Mouse (Mus musculus) retina, postnatal 7 days (tissue): Measurements from ENCODE around the gene Svop.

Experiments used
- DNase-seq: peaks from one replicate; pipeline ENCODE4 v3.0.0-alpha.2; 2012; ENCODE audit warnings: low read depth, low spot score

Svop gene

DNA sequence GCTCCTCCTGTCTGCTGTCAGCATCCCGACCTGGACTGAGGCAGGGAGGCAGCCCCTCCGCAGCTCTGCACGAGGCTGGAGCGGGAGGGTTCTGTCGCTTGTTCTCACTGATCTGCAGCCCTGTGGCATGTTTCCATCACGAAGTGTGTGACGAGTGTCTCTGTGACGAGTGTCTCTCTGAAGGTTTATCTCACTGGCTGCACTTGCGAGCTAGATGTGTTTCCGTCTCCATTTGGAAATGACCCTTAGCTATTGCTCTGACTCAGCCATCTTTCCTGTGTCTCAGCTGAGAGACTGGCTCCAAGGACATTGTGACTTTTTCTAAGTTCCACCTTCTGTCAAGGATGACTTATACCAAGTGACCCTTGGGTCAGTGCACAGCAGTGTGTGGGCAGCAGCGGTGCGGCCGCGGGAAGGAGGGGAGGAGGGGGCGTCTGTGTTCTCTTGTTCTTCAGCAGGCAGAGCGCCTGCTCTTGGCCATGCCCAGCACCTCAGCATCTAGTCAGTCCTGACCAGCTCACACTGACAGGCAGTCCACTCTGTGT, 15.1 kb upstream of the Svop start:
- DNase-seq, result no peak

GRCm38 (mm10) chr5:114102807-114103206, 11.4 kb upstream of the Svop start:
- no peak for DNase-seq

- no peak for DNase-seq
Observed at GRCm38 (mm10) chr5:114101873-114102272, 10.5 kb upstream of the Svop start.

DNA sequence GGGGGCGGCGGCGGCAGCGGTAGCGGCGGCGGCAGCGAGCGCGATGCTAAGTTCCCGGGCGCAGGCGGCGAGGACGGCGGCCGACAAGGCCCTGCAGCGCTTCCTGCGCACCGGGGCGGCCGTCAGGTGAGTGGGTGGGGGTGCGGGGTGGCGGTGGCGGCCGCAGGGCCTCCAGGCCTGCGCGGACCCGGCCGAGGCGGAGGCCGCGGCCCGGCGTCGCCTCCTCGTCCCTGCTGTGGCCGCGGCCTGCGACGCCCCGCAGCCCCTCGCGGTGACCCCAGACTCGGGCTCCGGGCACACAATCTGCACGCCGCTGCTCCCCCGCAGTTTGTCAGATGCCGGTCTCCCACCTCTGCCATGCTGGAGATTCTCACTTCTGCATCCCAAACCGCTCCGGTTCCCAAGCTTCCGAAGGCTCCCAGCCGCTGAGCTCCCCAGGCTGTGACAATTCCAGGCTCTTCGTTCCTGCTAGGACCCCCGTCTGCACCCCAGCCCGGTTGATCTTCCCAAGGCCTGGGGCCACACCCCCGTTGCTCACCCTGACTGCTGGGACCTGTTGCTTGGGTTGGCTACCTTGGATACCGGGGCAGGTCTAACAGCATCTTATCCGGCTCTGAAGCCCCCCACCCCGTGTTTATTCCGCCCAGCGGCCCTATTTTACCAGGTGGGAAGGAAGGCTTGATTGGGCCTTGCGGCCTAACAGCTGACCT, 9.2 kb upstream of the Svop start:
- no peak for DNase-seq

DNA sequence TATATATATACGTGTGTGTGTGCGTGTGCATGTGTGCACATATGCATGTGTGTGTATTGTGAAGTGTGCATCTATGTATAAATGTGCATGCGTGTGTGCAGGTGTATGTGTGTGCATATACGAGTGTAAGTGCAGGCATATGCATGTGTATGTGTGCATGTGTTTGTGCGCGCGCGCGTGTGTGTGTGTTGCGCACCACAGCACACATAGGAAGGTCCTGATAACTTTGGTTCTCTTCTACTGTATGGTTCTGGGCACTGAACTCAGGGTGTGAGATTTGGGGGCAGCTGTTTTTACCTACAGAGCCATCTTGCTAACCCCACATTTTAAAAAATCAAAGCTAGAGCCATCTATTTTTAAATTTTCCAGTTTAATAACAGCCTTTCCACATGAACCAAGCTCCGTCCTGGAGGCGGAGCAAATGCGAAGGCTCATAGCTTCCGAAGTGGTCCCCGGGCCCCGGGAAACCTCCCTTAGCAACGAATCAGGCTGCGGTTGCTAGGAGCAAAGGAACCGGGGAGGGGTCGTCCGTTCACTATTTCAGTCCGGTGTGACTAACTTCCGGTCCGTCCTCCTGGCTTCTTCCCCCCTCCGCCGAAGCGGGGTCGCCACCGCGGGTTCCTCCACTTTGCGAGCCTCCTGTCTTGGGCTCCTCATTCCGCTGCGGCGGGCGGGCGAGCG, 8.5 kb upstream of the Svop start:
- peak; percentile 84 for DNase-seq

DNA sequence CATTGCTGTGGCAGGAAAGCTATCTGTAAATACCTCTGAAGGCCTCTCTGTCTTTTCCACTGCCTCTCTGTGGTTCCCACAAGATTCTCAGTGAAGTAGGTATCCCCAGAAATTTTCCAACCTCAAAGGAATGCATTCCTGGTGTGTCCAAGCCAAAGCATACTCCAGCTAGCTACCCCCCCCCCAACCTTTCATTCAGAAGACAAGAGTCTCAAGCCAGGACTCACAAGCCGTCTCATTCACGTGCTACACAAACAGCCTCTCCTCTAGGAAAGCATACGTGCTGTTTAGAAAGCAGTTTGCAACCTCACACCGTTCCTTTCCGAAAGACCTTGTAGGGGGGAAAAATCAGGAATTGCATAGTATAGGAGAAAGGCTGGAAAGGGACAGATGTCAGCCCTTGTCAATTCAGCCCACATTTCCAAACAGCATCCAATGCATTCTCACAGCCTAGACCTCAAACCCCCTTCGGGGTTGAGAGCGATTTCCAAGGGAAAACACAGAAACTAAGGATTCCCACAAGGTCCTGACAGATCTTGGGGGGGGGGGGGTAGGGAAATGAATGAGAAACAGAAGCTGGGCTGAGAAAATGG, 853 bp downstream of the Svop start:
- no peak for DNase-seq

GRCm38 (mm10) chr5:114087875-114088480, 3.4 kb downstream of the Svop start:
- DNase-seq, result peak; percentile 51

DNA sequence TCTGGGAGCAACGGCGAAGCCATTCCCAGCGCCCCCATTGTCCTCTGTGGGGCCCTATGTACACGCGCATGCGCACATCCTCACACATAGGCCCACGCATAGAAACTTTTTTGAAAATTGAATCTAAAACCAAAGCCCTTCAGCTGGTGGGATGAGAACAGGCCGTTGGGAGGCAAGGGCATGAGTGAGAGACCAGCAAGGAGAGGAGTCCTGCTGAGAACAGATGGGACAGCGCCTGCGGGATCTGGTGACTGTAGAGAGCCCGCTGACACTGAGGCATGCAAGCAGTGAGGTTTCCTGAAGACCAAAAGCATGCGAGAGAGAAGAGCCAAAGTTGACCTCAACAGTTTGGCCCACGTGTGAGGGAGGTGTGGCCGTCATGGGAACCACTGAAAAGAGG, 5.9 kb downstream of the Svop start:
- DNase-seq, result no peak

DNA sequence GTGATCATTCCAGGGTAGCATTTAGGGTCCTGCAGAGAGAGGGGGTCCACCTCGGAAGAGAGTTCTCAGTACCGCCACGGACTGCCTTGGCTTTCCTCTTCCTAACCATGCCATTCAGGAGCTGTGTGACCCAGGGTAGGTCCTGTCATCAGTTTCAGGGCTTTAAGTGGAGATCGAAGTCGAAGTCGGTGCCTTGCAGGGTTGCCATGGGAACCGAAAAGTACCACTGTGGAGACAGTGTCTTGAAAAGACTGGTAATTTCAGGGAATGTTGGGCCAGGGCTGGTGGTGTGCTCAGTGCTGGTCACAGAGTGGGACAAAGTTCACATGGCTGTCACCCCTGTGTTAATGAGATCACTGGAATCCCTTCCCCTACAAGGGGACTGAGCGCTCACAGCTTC, 14.4 kb downstream of the Svop start:
- DNase-seq, result no peak

- DNase-seq, result no peak
Observed at GRCm38 (mm10) chr5:114072262-114072661, 19.1 kb downstream of the Svop start.

DNA sequence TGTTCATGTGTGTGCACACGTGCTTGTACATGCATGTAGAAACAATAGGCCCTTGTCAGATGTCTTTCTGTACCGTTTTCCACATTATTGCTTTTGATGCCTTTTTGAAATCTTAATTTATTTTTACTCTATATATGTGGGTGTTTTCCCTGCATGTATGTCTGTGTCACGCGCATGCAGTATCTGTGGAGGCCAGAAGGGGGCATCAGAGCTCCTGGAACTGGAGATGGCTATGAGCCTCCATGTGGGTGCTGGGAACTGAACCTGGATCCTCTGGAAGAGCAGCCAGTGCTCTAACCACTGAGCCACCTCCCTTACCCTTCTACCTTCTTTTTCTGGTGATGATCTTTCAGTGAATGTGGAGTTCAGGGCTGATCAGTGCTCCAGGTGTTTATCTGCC, 20.5 kb downstream of the Svop start:
- no peak for DNase-seq

GRCm38 (mm10) chr5:114067982-114068381, 23.4 kb downstream of the Svop start:
- DNase-seq, result no peak

GRCm38 (mm10) chr5:114067543-114067942, 23.8 kb downstream of the Svop start:
- no peak for DNase-seq

DNA sequence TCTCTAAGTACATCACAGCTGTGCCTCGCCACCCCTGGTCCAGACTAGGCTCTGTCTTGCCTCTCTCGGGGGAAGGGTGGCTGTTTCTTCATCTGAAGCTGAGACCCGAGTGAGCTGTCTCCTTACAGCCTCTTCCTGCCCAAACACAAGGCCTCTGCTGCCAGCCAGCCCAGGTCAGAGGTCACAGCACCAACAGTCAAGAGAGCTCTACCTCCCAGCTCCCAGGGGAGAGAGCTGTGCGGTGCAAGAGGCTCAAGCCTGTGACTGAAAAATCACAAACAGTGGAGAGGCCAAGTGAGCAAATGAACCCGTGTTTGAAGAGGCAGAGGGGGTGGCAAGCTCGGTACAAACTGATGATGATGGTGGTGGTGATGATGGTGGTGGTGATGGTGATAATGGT, 24.8 kb downstream of the Svop start:
- DNase-seq, result no peak

DNA sequence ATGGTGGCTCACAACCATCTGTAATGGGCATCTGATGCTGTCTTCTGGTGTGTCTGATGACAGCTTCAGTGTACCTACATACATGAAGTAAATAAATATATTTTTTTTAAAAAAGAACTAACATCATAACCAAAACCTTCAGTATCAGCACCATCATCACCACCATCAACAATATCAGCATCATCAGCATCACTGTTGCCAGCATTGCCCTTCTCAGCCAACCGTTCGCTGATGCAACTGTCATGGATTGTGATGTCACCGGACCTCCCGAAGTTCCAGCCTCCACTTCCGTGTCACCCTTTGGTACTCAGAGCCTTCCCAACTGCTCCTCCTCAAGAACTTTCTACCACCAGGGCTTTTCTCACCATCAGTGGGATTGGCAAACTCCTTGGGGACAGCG, 26.2 kb downstream of the Svop start, which contains the start of gene Usp30:
TSS of gene Usp30 (plus strand) at position 301 of the 400 bp plus-strand sequence.
- DNase-seq, result no peak

DNA sequence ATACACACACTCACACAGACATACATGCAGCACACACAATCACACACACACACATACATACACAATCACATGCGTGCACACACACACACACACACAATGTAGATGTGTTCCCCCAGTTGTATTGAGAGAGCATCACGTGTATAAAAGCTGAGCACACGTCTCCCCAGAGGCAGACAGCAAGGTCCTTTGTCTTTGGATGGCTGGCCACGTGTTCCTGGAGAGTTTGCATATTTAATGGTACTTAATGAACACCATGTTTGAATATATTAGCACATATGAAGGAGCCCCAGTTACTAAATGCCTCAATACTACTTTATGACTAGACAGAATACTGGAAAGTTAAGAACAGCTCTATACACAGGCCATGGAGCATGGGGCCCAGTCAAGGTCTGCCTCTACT, 27.4 kb downstream of the Svop start:
- no peak for DNase-seq

- DNase-seq, result no peak
Observed at GRCm38 (mm10) chr5:114061675-114062074, 29.7 kb downstream of the Svop start.

GRCm38 (mm10) chr5:114057129-114057731, 34.1 kb downstream of the Svop start:
- no peak for DNase-seq

- DNase-seq, result peak; percentile 72
Observed at GRCm38 (mm10) chr5:114052246-114052761, 39.1 kb downstream of the Svop start.

DNA sequence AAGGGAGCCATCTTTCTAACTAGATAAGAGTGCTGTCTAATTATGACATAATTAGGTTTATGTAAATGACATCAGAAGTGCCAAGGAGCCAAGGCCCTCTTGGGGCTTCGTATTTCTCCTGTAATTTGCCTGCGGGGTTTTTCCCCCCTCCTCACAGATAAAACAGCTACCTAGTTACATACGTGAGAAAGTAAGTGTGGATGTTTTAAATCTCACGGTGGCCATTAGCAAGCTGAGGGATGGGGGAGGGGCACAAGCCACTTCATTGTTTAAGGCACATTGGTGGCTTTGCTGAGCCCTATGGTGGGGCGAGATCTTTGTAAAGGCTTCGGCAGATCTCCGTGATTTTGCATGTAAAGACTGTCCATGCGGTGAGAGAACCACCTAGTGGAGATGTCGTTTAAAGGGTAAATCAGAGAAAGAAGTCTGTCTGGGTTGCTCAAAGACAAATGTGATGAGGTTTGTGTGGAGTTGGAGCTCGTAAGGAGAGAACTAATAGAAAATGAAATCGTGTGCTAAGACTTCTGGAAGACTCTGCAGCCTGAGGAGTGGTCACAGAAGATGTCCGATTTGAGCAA, 42.5 kb downstream of the Svop start:
- DNase-seq, result no peak

DNA sequence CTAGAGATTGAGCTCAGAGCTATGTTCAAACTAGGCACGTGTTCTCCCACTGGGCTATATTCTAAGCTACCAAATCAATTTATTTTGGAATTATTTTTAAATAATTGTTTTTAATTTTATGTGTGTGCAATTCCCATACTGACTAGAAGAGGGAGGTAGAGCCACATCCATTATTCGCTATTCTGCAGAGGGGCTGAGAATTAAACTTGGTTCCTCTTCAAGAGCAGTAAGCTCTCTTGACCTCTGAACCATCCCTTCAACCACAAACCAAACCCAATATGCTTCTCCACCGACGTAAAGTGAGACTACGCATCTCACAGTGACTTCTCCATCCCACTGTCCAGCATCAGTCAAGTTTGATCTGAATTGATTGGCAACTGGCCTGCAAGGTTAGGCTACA, 44.2 kb downstream of the Svop start:
- DNase-seq, result no peak
